Mouse (Mus musculus) testis, adult 2 months (tissue): ENCODE data around the gene Trp53i13.

ENCODE experiments used
- CTCF ChIP-seq: fragments of 200-500 bp; IDR thresholded peaks from 2 replicates; pipeline ENCODE4 v1.5.1; 2012; ENCODE audit warnings: low read depth, mild to moderate bottlenecking, inconsistent platforms, low read length, moderate library complexity; ENCODE audit not compliant: control insufficient read depth, insufficient read depth, insufficient replicate concordance
- POLR2A ChIP-seq: fragments of 200-500 bp; IDR thresholded peaks from 2 replicates; pipeline ENCODE4 v1.6.1; 2012; ENCODE audit warnings: low read depth, mild to moderate bottlenecking, inconsistent platforms, low read length, moderate library complexity; ENCODE audit not compliant: control insufficient read depth

DNA sequence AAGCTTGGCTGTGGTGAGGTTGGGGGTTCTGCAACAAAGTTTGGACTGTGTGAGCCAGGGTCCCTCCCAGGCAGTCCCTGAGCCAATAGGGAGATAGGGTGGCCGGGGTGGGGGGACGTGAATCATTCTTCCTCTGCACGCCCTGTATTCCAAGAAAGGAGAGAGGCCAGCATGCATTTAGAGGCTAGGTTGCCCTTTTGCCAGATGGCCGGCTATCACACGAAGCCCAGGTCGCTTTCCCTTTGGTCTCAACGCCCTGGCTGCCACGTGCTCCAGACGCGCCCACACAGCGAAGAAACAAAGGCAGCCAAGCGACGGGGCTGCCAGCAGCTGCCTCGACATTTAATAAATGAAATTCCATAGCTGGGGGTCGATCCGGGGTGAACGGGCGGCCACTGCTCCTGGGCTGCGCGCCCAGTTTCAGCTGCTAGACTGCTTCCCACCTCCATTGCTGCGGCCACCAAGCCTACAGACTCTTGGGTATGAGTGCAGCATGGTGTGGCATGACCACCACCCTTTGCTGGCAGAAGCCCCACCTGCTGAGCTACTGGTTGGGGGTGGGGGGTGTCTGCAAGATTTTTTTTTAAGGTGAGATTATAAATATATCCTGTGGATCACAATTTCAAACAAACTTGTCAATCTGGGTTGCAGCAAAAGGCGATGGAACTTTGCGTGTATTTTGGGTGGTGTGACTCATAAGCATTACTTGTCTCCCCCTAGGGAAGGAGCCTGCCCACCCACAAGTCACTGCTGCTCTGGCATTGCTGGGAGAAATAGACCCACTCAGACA is 24.1 kb downstream of the Trp53i13 start:
- TF ChIP-seq CTCF (no peak), POLR2A (no peak)
